Mouse (Mus musculus): ENCODE data around the gene Mkrn2os. TPM values are rescaled to one million over a fixed set of nuclear protein-coding genes. Genes with fewer than 3 reads are reported as not detected.
"Not testable (repeated sequence)": the region's sequence is repeated elsewhere in the genome, so short reads cannot be mapped to it uniquely, and the experiment has no call there.

The Mkrn2os gene
- total RNA-seq (2014; rRNA removed) (0.19 TPM in 1 of 2 replicates, not detected in the other), polyA plus RNA-seq (2015; fragmentation: Nextera tagmentation; extraction: Ambion mirVana) (0.28 and 0.36 TPM in 2 replicates)

DNA sequence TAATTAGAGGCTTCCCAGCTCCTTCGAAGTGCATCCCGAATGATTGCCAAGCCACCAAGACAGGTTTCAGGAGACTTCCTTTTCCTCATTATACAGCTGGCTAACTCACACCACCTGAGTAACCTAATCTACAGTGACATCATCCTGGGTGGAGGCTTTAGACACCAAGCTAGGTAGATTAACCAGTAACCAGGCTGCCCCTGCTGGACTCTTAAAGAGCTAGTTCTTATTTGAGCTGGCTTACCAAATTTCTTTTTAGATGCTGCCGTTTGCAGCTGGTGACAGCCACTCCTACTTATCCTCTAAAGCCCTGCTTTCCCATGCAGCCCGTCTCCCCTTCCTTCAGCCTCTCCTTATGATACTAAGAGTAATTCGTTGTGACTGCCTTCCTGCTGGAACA lies at the start of gene Mkrn2os:
TSS of gene Mkrn2os (minus strand) at position 119 of the 400 bp plus-strand sequence.
- ATAC-seq (ENCODE audit: low FRiP score) = no peak

DNA sequence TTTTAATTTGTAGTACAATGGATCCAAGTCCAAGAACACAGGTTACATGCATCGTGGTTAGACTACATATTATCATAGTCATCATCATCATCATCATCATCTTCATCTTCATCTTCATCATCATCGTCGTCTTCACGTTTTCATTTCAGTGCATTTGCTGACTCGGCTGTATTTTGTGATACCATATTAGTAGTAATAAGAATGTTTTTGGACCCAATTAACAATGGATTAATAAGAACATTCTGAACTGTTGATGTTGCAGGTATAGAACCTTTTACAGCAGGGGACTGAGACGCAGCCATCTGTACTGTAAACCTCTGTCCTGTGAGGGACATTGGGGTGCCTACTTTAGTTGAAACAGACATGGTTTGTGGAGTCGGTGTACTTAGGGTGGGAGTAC lies 45.8 kb upstream of the Mkrn2os start:
- H3K36me3 ChIP-seq (ENCODE audit: insufficient read depth, low read length) = peaks cover 29% of the 10 kb centered on the region
- H3K27ac ChIP-seq (ENCODE audit: low read depth, low read length); H3K4me2 ChIP-seq (ENCODE audit: low read depth, low read length, poor library complexity, severe bottlenecking); DNase-seq (ENCODE audit: low spot score); ATAC-seq (ENCODE audit: low FRiP score); H3K4me3 ChIP-seq (ENCODE audit: low read depth, low read length); H3K27me3 ChIP-seq (ENCODE audit: insufficient read depth, low read length); H3K9me3 ChIP-seq (ENCODE audit: low read length); H3K4me1 ChIP-seq (ENCODE audit: insufficient read depth, low read length); H3K9ac ChIP-seq (replicated peaks; ENCODE audit: low read length, poor library complexity, severe bottlenecking): not testable (repeated sequence)
- 93% methylated on average over 7 of the region's 7 CpGs for WGBS

More for the DNA sequence above, at the start of gene Mkrn2os:
- Histone ChIP-seq H3K4me2 (ENCODE audit: low read depth, low read length, poor library complexity, severe bottlenecking) (no peak within 1 kb of the TSS), H3K4me3 (ENCODE audit: low read depth, low read length) (no peak within 1 kb of the TSS), H3K4me1 (ENCODE audit: insufficient read depth, low read length) (no peaks in the 10 kb centered on the region), H3K9me3 (ENCODE audit: low read length) (no peaks in the 10 kb centered on the region), H3K9ac (replicated peaks; ENCODE audit: low read length, poor library complexity, severe bottlenecking) (no peak within 1 kb of the TSS), H3K27ac (ENCODE audit: low read depth, low read length) (no peak within 1 kb of the TSS), H3K36me3 (ENCODE audit: insufficient read depth, low read length) (no peaks in the 10 kb centered on the region), H3K27me3 (ENCODE audit: insufficient read depth, low read length) (no peaks in the 10 kb centered on the region; the same call in 1 of the 2 replicates)
- DNase-seq (ENCODE audit: low spot score) = no peak
- TF ChIP-seq CTCF (IDR thresholded peaks at IDR 0.05) = no peak
- 73% methylated on average over 5 of the region's 5 CpGs for WGBS

DNA sequence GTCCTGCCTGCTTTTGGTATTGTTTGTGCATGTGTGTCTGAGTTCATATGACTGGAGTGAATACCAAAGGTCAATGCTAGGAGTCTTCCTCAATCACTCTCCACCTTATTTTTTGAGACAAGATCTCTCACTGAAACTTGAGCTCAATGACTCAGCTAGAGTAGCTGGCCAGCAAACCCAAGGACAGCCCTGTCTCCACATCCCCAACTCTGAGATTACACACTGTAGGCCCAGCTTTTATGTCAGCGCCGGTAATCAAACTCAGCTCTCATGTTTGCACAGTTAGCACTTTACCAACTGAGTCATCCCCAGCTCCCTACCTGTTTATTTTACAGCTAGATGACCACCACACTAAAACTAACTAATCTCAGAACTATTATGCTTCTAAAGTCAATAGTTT lies 41.6 kb upstream of the Mkrn2os start:
- DNase-seq (ENCODE audit: low spot score) (no peak), ATAC-seq (ENCODE audit: low FRiP score) (no peak)
- WGBS = 96% methylated on average over 2 of the region's 2 CpGs
- Histone ChIP-seq H3K4me3 (ENCODE audit: low read depth, low read length) (no peak overlapping the region), H3K27me3 (ENCODE audit: insufficient read depth, low read length) (no peaks in the 10 kb centered on the region), H3K4me2 (ENCODE audit: low read depth, low read length, poor library complexity, severe bottlenecking) (no peak overlapping the region), H3K9me3 (ENCODE audit: low read length) (no peaks in the 10 kb centered on the region), H3K27ac (ENCODE audit: low read depth, low read length) (no peak overlapping the region), H3K4me1 (ENCODE audit: insufficient read depth, low read length) (no peaks in the 10 kb centered on the region), H3K9ac (replicated peaks; ENCODE audit: low read length, poor library complexity, severe bottlenecking) (no peak overlapping the region), H3K36me3 (ENCODE audit: insufficient read depth, low read length) (peaks cover 50% of the 10 kb centered on the region)
- TF ChIP-seq CTCF (IDR thresholded peaks at IDR 0.05) = no peak

DNA sequence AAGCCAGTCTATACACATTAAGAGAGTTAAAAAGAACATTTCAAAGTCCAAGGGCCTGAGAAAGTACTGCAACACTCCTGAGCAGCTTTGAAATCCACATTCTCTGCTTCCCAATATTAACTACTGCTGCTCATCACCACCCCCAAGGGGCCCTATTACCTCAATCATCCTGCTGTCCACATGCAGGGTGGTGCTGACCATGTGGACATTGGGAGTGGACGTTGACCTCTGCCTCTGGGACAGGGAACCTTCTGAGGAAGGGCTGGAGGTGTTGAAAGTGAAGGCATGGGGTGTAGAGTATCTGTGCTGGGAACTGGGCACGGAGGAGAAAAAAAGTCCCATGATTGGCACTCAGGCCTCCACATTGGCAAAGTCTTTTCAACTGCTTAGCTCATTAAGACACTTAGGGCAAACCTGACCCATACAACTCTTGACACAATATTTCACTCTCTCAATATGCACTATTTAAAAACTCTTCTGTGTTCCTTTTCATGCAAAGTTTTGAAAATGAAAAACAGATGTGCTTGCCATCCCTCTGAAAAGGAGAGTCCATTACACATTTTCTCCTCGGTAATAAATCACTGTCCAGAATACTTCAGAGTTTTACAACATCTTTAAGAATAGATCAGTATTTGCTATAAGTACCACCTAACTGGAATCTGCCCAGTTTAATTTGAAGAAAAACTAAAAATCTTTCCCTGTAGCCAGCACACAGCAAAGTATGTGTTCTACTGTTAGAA lies 38.9 kb upstream of the Mkrn2os start:
- no peak for TF ChIP-seq CTCF (IDR thresholded peaks at IDR 0.05)
- 84% methylated on average over 3 of the region's 3 CpGs for WGBS
- no peak overlapping the region for H3K9ac ChIP-seq (replicated peaks; ENCODE audit: low read length, poor library complexity, severe bottlenecking)
- H3K36me3 ChIP-seq (ENCODE audit: insufficient read depth, low read length) = peaks cover 50% of the 10 kb centered on the region
- H3K9me3 ChIP-seq (ENCODE audit: low read length) = no peaks in the 10 kb centered on the region
- H3K27me3 ChIP-seq (ENCODE audit: insufficient read depth, low read length) = no peaks in the 10 kb centered on the region
- no peaks in the 10 kb centered on the region for H3K4me1 ChIP-seq (ENCODE audit: insufficient read depth, low read length)
- H3K27ac ChIP-seq (ENCODE audit: low read depth, low read length) = no peak overlapping the region
- H3K4me2 ChIP-seq (ENCODE audit: low read depth, low read length, poor library complexity, severe bottlenecking) = no peak overlapping the region
- H3K4me3 ChIP-seq (ENCODE audit: low read depth, low read length) = no peak overlapping the region
- ATAC-seq (ENCODE audit: low FRiP score) (no peak), DNase-seq (ENCODE audit: low spot score) (no peak)

DNA sequence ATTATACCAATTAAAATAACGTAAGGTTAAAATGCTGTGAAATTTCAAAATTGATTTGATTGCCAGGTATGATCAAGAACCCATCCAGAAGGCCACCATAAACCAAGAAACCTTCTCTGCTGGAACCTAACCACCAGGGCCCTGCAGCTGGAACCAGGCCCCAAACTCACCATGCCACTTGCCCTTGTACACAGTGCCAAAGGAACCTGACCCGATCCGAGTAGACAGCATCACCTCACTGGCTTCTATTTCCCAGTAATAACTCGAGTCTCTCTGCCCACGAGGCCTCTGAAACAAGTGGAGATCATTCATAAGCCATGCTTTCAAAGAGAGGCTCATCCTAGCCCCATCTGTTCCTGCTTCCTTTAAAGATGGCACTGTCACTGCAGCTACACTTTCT lies 33.7 kb upstream of the Mkrn2os start:
- TF ChIP-seq CTCF (IDR thresholded peaks at IDR 0.05) = no peak

DNA sequence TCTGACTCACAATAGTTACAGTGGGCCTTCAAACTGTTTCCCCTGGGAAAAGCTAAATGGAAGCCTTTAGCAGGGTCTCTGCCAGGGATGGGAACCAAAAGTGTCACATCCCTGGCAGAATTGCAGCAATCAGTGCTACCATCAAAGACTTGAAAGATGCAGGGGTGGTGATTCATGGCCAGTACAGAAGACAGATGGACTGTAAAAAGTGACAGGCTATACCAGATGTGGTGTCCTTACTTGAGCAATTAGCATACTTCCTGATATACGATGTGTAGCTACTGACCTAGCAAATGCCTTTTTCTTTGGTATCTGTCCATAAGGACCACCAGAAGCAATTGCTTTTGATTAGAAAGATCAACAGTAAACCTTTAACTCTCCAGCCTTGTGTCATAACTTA lies 28.6 kb upstream of the Mkrn2os start:
- no peak overlapping the region for H3K4me3 ChIP-seq (ENCODE audit: low read depth, low read length)
- TF ChIP-seq CTCF (IDR thresholded peaks at IDR 0.05) = no peak
- WGBS = 98% methylated on average over 1 of the region's 1 CpGs
- H3K27ac ChIP-seq (ENCODE audit: low read depth, low read length) = no peak overlapping the region
- no peak for ATAC-seq (ENCODE audit: low FRiP score)
- no peak overlapping the region for H3K4me2 ChIP-seq (ENCODE audit: low read depth, low read length, poor library complexity, severe bottlenecking)
- no peak overlapping the region for H3K9ac ChIP-seq (replicated peaks; ENCODE audit: low read length, poor library complexity, severe bottlenecking)
- H3K36me3 ChIP-seq (ENCODE audit: insufficient read depth, low read length) = peaks cover 86% of the 10 kb centered on the region
- H3K4me1 ChIP-seq (ENCODE audit: insufficient read depth, low read length) = no peaks in the 10 kb centered on the region
- no peaks in the 10 kb centered on the region for H3K27me3 ChIP-seq (ENCODE audit: insufficient read depth, low read length)
- DNase-seq (ENCODE audit: low spot score) = no peak
- no peaks in the 10 kb centered on the region for H3K9me3 ChIP-seq (ENCODE audit: low read length)

More for the DNA sequence above, 33.7 kb upstream of the Mkrn2os start:
- DNase-seq (ENCODE audit: low spot score) = no peak
- Histone ChIP-seq H3K36me3 (ENCODE audit: insufficient read depth, low read length) (peaks cover 61% of the 10 kb centered on the region), H3K9ac (replicated peaks; ENCODE audit: low read length, poor library complexity, severe bottlenecking) (no peak overlapping the region), H3K4me3 (ENCODE audit: low read depth, low read length) (no peak overlapping the region), H3K4me1 (ENCODE audit: insufficient read depth, low read length) (no peaks in the 10 kb centered on the region), H3K27ac (ENCODE audit: low read depth, low read length) (no peak overlapping the region), H3K27me3 (ENCODE audit: insufficient read depth, low read length) (no peaks in the 10 kb centered on the region), H3K9me3 (ENCODE audit: low read length) (no peaks in the 10 kb centered on the region), H3K4me2 (ENCODE audit: low read depth, low read length, poor library complexity, severe bottlenecking) (no peak overlapping the region)
- no peak for ATAC-seq (ENCODE audit: low FRiP score)
- 92% methylated on average over 5 of the region's 5 CpGs for WGBS
